Mouse (Mus musculus): ENCODE measurements around the gene Phf19.

The Phf19 gene

DNA sequence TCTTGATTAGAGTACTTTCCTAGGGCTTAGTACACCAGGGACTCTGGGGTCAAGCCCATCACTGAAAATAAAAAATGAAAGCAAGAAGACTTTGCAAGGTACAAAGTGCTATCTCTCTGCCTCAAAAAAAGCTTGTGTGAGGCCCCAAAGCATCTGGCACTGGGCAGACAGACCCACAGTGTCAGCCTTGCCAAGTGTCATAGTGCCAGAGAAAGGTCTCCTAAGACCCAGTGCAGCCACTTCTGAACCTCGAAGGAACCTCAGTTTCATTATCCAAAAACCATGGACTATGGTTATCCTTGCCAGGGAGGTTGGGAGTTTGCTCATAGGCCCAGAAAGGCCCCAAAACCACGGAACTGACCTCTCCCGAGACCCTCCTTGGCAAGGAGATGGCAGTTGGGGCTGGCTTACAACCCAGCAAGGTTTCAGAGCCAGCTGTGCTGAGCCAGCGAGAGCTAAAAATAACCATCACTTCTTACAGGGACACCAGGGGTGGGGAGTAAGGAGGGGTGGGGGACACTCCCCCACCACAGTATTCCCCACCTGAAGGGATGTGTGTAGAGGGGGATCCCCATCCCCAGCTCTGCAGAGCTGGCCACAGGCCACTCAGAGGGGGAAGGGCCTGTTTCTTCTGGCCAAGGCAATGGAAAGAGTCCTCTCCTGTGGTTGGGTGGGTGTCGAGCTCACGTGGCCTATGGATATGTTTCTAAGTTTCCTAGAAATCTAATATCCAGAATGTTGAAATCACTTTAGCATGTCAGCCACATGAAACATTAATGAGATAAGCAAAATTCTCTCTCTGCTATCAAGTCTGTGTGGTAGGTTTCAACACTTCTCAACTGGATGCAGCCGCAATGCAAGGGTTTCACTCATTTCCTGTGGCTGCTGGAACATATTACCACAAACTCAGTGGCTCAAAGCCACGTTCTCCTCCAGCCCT is 24.7 kb upstream of the Phf19 start:
- no peak for DNase-seq

DNA sequence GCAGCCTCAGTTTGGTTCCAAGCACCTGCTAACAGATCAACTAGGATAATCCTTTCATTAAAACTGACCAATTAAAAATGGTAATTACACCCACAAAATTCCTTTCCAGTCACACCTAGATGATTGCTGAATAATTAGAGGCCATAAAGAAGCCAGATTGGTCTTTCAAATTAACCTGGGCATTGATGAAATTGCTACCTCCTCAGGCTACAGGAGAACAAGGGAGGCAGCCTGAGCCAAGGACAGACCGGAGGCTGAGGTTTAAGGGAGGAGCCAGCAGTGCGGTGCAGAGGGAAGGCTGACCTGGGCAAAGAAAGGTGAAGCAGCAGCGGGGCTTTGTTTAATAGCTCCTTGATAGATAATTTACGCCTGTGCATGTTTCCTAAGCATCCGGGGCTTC is 23.6 kb upstream of the Phf19 start:
- DNase-seq = no peak

DNA sequence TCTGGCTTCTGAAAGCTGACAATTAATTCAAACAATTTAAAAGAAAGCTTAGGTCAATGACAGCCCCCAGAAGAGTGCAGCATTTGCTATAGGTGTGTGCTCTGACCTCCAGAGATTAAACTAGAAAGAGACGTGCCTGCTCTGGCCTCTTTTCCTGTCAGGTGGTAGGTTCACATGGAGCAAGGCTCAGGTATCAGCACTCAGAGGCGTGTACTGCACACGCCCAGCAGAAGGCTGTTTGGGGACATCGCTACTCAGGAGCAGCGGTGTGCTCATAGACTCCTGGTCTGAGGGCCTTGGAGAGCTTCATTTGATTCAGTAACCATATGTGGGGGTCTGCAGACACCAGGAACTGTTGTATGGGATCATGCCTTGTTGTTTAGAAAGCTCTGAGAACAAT is 13.5 kb upstream of the Phf19 start:
- no peak for DNase-seq

DNA sequence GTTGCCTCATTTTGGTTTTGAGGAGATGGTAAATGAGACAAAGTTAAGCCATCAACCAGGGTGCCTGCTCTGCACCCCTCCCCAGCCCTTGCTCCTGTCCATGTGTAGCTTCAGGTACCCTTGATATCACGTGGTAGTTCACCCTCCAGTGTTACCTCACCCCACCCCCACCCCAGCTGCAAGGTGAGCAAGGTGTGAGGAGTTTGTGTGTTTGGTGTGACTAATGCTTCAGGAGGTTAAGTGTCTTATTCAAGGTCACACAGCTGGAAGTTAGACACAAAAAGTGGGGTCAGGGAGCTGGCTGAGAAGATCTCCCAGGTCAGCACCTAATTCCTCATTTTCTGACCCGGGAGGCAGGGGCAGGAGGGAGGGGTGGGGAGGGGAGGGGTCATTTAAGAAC is 8.9 kb upstream of the Phf19 start:
- DNase-seq = no peak

DNA sequence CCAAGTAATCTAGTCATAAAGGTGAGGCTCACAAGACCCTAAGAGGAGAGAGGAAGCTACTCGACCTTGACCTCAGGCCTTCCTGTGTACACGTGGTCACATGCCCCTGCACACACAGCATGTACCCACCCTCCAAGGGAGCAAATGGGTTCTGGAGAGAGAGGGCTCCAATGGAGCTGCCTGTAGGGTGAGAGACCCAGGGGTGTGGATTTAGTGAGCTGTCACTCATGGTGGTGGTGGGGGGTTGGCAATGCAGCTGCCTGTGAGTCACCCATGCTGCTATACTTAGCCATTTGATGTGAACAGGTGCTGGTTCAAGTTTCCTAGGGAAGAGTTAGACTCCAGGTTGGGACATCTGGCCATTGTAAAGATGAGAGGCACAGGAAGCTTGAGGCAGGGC is 6.3 kb upstream of the Phf19 start:
- no peak for DNase-seq

DNA sequence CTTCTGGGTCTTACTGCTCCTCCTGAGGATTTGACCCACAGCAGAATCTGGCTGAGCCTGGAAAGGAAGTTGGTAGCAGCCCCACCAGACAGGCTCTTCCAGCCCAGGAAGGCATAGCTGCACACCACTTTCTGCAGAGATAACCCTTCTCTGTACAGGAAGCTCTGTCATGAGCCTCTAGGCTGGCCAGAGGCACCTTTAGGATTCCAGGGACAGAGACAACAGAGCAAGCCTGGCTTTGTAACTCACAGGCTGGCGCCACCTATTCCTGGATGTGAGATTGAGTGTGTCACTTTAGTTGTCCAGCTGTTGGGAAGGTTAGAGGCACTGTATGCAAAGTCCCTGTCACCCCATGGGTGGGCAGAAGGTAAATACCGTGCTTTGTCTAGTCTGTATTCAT is 1.3 kb upstream of the Phf19 start:
- no peak for DNase-seq

DNA sequence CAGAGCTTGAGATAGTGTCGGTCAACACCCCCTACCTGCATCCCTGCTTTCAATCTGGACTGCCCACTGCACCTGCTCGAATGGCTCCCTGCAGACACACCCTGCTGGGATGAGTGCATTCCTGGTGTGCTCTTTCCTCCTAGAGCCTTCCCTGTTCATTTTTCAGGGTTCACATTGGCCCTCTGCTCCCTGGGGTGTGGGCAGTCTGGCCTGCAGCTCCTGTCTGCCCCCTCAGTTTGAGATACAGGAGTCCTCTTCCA is 927 bp upstream of the Phf19 start:
- DNase-seq = no peak

DNA sequence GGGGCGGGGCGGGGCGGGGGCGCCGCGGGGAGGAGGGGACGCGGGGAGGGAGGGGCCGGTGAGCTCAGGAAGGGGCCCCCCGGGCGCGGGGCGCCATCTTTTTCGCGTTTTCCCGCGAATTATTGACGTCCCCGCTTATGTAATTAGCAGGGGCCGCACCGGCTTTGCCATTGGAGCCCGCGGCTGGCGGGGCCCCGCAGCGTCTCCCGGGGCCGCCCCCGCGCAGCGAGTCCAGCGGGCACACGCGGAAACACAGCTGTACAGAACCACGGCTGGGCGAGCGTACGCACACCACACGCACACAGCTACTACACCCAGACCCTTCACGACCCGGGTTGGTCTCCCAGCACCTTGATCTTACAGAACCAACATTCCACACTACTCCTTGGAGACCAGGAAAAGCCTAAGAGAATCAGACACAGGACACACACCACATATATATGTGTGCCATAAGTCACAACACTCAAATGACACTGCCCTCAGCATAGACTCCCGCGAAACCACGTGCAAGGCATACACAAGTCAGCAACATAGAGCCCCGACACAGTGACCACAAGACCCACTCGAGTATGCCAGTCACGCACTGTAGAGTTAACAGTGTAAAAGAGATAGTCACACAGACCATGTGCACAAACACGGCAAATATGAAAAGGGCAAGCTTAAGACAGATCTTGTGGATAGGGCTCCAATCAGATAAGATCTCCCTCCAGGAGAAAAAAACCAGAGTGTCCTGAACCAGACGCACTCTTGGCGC is 420 bp upstream of the Phf19 start:
- DNase-seq = no peak

DNA sequence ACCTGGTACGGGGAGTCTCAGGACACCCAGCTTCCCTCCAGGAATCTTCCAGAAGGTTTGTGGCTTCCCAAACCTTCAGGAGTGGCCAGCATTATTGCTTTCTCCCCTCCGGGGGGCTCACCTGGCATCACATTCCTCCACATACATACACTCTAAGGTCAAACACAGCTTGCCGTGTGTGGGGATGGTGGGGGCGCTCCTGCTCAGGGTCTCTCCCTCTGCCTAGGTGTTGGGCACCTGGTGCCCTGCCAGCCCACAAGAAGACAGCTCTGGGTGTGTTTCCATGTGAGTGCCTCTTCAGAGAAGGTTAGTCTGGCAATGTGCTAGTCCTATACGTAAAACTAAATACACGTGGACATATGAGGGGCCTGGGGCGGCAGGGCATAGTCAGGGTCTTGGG is 1.2 kb downstream of the Phf19 start:
- no peak for DNase-seq

DNA sequence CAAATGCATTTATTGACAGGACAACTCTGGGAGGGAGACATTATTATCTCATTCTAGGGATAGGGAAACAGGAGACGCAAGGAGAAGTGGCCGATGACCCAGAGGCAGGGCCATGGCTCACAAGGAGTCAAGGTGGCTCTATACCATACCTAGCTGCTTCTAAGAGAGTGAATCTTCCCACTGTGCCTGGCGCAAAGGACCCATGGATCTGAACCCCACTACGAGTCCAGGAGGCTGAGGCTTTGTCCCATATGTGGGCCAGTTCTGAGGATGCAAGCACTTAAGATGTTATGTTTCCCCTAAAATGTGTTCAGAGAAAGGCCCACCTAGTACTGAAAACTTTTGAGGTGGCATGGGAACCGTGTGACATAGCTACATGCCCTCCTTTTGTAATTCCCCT is 2.0 kb downstream of the Phf19 start:
- DNase-seq = no peak

DNA sequence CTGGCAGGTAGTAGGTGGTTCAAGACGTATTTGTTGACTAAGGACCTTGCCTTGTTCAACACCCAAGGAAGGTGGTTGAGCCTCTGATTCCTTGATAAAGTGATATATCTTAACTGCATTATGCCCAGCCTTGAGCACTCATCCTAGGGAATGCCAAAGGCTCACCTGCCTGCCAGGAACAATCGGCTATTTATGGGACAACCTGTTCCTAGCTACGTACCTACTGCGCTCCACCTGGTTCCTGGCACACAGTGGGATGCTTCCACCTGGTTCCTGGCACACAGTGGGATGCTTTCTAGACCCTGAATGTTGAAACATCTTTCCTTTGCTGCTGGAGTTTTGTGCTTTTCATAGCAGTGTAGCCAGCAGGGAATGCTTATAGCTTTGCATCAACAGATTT is 4.1 kb downstream of the Phf19 start:
- DNase-seq = no peak

DNA sequence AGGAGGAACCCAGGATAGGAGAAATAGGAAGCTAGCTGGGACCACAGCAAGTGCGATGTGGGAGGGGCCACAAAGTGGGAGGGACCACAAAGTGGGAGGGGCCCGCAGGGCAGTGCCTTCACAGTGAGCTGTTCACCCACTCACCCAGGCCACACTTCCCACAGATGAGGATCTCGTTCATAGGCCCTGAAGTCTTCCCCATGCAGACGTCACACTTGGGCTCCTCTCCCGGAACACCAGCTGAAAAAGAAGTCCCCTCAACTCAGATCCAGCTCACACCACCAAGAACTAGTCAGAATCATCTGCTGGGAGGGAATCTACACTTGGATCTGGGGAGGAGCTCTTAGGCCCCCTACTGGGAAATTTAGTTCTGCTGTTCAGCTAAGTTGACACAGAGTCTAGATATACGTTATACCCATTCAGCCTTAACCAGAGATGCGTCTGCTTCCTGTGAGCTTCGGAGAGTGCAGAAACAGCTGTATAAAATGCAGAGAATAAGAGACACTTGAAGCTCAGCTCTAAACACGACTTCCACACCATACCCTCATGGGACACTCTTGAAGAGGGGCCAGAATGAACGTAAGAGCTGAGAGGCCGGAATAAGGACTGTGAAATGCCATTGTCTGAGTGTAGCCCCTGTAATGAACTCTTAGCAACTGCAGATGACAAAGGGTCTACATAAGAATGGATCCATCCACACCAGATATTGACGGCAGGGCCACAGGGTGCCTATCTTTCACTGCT is 6.8 kb downstream of the Phf19 start:
- peak; percentile 67 for DNase-seq

DNA sequence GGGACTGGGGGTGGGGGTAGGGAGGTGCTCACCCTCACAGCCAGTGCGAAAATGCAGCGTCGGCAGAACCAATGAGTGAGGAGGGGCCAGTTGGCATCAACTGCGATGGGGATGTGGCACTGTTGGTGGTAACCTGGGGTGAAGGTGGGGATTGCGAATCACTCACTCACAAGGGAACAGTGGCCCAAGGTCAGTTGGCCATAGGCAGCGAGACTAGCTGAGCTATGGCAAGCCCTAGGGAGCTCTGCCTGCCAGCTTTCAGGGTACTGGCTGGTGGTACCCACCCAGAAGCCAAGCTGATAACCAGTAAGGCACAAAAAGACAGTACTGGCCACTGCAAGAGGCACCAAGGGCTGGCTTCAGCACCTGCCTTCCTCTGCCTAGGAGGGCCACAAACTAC is 7.4 kb downstream of the Phf19 start:
- DNase-seq = peak; percentile 56

DNA sequence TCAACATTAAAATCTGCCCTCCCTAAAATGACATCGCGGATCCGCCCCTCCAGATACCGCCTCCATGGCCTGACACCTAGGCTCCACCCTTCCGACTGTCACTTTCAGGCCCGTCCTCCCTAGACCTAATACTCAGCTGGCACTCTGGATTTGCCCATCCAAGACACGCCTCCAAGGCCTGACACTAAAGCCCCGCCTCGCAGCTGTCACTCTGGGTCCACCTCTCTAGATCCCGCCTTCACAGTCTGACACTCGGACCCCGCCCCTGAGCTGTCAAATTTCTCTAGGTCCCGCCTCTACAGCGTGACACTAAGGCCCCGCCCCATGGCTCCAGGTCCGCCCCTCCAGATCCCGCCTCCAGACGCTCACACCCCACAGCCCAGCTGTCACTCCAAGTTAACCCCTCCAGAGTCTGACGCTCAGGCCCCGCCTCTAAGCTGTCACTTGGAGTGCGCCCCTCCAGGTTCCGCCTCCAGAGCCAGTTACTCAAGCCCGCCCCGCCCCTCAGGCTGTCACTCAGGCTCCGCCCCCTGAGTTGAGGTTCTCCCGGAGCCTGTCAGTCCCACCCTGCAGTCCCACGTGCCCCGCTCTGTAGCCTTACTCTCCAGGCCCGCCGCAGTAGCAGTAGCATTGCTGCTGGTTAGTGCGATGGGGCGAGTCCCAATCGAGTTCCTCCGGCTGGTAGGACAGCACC is 8.8 kb downstream of the Phf19 start:
- DNase-seq = peak; percentile 99

DNA sequence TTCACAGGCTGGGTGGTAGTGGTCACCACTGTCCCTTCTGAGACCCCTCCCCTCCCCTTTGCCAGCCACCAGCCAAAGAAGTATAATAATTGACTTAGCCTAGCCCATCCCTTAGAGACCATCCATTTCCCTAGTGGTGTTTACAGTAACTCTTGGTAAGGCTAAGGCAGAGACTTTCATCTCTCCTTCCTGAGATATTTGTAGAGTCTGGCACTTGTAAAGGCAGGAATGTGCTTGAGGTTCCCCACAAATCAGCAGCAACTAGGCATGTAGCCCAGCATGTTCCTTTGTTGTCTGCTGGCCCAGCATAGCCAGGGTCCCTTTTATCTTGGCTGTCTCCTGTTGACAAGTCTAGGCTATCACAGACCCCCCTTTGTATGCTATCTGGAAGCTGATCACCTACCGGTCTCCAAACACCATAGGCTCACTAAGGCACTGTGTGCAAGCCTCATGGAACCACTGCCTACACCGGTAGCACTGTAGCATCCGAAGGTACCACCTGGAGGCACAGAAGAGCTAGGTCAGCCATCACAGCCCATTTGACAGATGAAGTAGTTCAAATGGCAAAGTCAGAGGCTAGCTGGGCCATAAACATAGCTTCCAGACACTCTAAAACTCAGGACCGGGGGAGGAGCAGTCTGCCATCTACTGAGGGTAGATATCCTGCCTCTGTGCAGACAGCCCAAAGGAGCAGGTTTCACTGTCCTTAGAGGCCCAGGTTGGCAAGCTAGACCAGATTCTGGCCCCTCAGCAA is 10.0 kb downstream of the Phf19 start:
- no peak for DNase-seq

DNA sequence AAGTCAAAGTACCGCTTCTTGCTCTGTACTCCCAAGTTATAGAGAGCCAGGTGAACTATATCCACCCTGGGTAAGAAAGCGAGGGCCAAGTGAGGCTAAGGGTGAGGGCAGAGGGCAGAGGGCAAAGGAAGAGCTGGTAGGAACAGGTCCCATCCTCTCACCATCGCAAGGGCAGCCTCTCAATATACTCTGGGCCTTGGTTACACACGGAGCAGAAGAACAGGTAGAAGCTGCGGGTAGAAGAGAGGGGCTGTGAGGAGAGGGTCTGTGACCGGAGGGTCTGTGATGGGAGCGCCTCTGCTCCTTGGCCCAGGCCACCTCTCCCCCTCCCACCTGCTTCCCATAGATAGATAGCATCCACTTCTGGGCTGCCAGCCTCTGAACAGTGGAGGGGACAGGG is 10.6 kb downstream of the Phf19 start:
- peak; percentile 37 for DNase-seq

DNA sequence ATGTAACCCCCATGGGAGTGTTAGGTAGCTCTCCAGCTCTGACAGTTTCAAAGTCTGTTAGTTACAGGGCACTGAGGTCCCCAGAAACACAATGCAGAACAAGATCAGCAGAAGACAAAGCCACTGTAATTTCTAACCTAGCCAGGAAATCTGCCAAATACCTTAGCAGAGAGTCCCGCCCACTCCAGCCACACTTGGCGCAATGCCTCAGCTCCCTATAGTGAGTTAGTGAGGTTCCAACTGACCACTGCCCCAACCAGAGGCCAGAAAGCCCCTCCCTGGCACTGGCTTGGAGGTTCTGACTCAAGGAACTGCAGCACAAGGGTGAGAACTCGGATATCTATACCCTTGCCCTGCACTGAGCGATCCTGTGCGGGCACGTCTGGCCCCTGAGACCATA is 11.1 kb downstream of the Phf19 start:
- DNase-seq = peak; percentile 46

DNA sequence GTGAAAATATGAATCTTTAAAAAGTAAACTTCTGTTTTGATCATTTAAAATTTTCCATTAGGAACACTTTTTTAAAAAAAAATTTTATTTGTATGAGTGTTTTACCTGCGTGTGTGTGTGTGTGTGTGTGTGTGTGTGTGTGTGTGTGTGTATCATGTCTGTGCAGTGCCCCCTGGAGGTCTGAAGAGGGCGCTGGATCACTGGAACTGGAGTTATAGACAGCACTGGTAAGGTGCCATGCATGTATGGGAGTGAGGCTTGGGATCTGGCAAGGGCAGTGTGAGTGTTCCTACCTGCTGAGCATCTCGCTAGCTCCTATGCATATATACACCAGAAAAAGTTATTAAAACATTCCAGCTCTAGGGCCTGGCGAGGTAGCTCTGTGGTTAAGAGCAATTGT is 12.1 kb downstream of the Phf19 start:
- no peak for DNase-seq

DNA sequence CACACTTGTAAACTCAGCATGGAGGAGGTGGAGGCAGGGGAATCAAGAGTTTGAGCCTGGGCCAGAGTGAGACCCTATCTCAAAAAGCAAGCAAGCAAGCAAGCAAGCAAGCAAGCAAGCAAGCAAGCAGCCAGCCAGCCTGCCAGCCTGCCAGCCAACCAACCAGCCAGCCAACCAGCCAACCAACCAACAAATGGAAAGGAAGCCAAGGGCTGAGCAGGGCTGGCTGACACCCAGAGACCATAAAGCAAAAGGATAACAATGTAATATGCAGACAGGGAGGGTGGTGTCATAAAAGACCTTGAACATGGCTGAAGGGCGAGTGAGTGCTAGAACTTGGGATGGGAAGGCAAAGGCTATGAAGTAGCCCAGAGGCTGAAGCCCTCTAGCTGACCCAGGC is 13.4 kb downstream of the Phf19 start:
- DNase-seq = no peak

DNA sequence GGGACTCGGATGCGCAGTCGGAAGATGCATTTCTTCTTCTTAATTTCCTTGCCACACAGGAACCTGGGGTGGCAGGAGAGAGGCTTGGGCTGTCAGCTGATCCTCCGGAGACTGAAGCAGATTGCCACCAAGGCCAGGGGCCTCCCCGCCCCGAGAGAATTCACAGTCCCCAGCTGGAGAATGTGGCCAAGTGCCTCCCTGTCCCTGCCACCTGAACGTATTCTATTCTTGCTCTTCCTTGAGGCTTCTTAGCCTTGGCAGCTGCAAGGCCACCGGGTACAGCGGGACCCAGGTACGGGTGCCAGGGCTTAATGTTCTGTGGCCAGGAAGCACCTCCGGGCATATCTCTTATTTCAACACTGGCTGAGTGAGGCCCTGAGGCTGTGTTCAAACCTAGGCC is 14.1 kb downstream of the Phf19 start:
- DNase-seq = peak; percentile 36

DNA sequence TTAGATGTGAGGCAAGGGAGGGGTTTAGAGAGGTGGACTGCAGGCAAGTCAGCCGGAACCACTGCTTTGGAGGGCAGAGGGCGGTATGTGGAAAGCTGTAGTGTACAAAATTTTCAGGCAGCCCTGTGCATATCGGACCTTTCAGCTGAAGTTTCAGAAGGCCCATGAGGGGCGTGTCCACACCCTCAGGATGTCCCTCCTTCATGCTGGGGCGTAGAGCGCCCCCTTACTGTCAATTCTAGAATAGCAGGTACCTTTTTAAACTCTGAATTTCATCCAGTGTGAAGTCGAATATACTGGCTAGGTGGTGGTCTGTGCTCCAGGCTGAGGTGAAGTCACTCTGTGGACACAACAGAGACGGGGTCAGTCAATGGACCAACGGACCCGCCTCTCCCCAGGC is 16.0 kb downstream of the Phf19 start:
- DNase-seq = peak; percentile 35

DNA sequence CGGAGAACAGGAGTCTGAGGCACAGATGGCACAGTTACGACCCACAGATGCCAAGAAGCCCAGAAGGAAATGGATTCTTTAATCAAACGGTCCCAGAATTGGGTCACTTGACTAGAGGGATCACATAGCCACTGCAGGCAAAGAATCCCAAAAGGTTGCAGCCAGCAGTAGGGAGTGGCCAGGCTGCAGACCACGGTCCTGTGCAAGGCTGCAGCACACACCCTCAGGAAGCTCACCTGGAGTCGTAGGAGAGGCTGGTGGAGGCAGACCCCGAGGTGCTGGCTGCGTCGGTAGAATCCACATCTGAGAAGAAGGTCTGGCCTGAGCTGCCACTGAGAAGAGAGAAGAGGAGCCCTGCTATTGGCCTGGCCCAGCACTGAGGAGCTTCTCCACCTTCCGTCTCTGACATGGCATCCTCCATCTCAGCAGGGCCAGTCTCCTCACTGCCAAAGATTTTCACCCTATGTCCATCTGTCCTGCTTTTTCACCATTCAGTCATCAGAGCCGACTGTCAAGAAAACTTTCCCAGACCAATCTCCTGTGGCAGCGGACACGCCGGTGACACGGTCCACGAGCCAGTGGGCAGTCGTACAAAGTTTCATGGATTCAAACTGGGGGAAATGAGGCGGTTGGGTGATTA is 16.9 kb downstream of the Phf19 start:
- DNase-seq = peak; percentile 45

Measured in cerebellum, adult 11-12 months (tissue).